Mouse (Mus musculus): ENCODE results near the gene Gad2.

DNA sequence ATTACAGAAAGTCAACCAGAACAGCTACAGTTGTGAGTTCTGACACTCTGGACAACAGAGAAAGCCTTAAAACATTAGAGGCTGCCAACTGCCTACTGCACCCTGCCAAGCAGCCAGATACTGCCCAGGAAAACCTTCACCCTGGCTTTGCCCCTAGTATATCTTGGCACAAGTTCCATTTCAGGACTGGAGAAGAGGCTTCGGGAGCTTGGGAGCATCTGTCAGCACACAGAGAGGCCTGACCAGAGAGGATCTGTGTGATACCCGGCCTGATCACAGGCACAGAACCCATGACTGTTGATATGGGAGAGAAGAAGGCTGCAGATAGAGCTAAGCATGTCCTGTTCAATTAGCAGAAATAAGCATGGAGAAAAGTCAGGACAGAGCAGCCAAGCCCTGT lies 48.4 kb downstream of the Gad2 start:
- TF ChIP-seq CTCF (IDR thresholded peaks at IDR 0.05; ENCODE audit: low read depth) (no peak), EP300 (IDR thresholded peaks at IDR 0.05; ENCODE audit: low read depth) (no peak)

All from liver, embryonic 14.5 days (tissue).